Mouse (Mus musculus): ENCODE measurements around the gene 4933406M09Rik. TPM values are rescaled to one million over a fixed set of nuclear protein-coding genes. Genes with fewer than 3 reads are reported as not detected.

The 4933406M09Rik gene
- not detected in 2 replicates for polyA plus RNA-seq (2014; fragmentation: Nextera tagmentation; extraction: Ambion mirVana)

GRCm38 (mm10) chr1:134385666-134386065 lies at the start of gene 4933406M09Rik:
TSS of gene 4933406M09Rik (plus strand) at chr1:134385940.
- no peaks in the 10 kb centered on the region for H3K4me1 ChIP-seq (ENCODE audit: control insufficient read depth, insufficient read depth, low read length)
- no peaks in the 10 kb centered on the region for H3K27me3 ChIP-seq (ENCODE audit: control insufficient read depth, insufficient read depth, low read length)
- no peak for DNase-seq (ENCODE audit: low spot score)
- no peaks in the 10 kb centered on the region for H3K9me3 ChIP-seq (replicated peaks; ENCODE audit: control insufficient read depth, low read length)
- H3K4me3 ChIP-seq (ENCODE audit: low read depth, low read length): no peak within 1 kb of the TSS
- 96% methylated on average over 1 of the region's 1 CpGs for WGBS
- no peak for ATAC-seq (replicated peaks; ENCODE audit: insufficient number of reproducible peaks, low FRiP score, low TSS enrichment, low read depth)
- H3K9ac ChIP-seq (replicated peaks; ENCODE audit: low read length): no peak within 1 kb of the TSS
- no peaks in the 10 kb centered on the region for H3K36me3 ChIP-seq (replicated peaks; ENCODE audit: control insufficient read depth, insufficient read depth, low read depth, low read length)
- no peak within 1 kb of the TSS for H3K4me2 ChIP-seq (ENCODE audit: low read depth, low read length)
- H3K27ac ChIP-seq (replicated peaks; ENCODE audit: low read depth, low read length): no peak within 1 kb of the TSS

GRCm38 (mm10) chr1:134336958-134337710 lies 48.6 kb upstream of the 4933406M09Rik start:
- Histone ChIP-seq H3K9me3 (replicated peaks; ENCODE audit: control insufficient read depth, low read length) (no peaks in the 10 kb centered on the region), H3K27ac (replicated peaks; ENCODE audit: low read depth, low read length) (no peak overlapping the region), H3K4me2 (ENCODE audit: low read depth, low read length) (no peak overlapping the region), H3K4me1 (ENCODE audit: control insufficient read depth, insufficient read depth, low read length) (no peaks in the 10 kb centered on the region), H3K9ac (replicated peaks; ENCODE audit: low read length) (no peak overlapping the region), H3K4me3 (ENCODE audit: low read depth, low read length) (no peak overlapping the region), H3K27me3 (ENCODE audit: control insufficient read depth, insufficient read depth, low read length) (no peaks in the 10 kb centered on the region), H3K36me3 (replicated peaks; ENCODE audit: control insufficient read depth, insufficient read depth, low read depth, low read length) (no peaks in the 10 kb centered on the region)
- 85% methylated on average over 11 of the region's 11 CpGs for WGBS
- DNase-seq (ENCODE audit: low spot score) (no peak), ATAC-seq (replicated peaks; ENCODE audit: insufficient number of reproducible peaks, low FRiP score, low TSS enrichment, low read depth) (no peak)

GRCm38 (mm10) chr1:134339162-134339561 lies 46.6 kb upstream of the 4933406M09Rik start:
- H3K36me3 ChIP-seq (replicated peaks; ENCODE audit: control insufficient read depth, insufficient read depth, low read depth, low read length): no peaks in the 10 kb centered on the region
- H3K9me3 ChIP-seq (replicated peaks; ENCODE audit: control insufficient read depth, low read length): no peaks in the 10 kb centered on the region
- H3K4me1 ChIP-seq (ENCODE audit: control insufficient read depth, insufficient read depth, low read length): no peaks in the 10 kb centered on the region; the same call in 1 of the 2 replicates
- H3K27ac ChIP-seq (replicated peaks; ENCODE audit: low read depth, low read length): no peak overlapping the region
- ATAC-seq (replicated peaks; ENCODE audit: insufficient number of reproducible peaks, low FRiP score, low TSS enrichment, low read depth): no peak
- H3K4me2 ChIP-seq (ENCODE audit: low read depth, low read length): no peak overlapping the region
- no peak overlapping the region for H3K9ac ChIP-seq (replicated peaks; ENCODE audit: low read length)
- no peak overlapping the region for H3K4me3 ChIP-seq (ENCODE audit: low read depth, low read length)
- WGBS: 87% methylated on average over 7 of the region's 7 CpGs
- DNase-seq (ENCODE audit: low spot score): no peak
- no peaks in the 10 kb centered on the region; the same call in 1 of the 2 replicates for H3K27me3 ChIP-seq (ENCODE audit: control insufficient read depth, insufficient read depth, low read length)

- 93% methylated on average over 18 of the region's 18 CpGs for WGBS
- H3K9me3 ChIP-seq (replicated peaks; ENCODE audit: control insufficient read depth, low read length): no peaks in the 10 kb centered on the region
Measured at GRCm38 (mm10) chr1:134339757-134340619, 45.8 kb upstream of the 4933406M09Rik start.

GRCm38 (mm10) chr1:134341641-134342277 lies 44.0 kb upstream of the 4933406M09Rik start:
- H3K36me3 ChIP-seq (replicated peaks; ENCODE audit: control insufficient read depth, insufficient read depth, low read depth, low read length): no peaks in the 10 kb centered on the region; the same call in 1 of the 2 replicates
- no peak overlapping the region for H3K9ac ChIP-seq (replicated peaks; ENCODE audit: low read length)
- no peak overlapping the region for H3K27ac ChIP-seq (replicated peaks; ENCODE audit: low read depth, low read length)
- DNase-seq (ENCODE audit: low spot score) (no peak), ATAC-seq (replicated peaks; ENCODE audit: insufficient number of reproducible peaks, low FRiP score, low TSS enrichment, low read depth) (no peak)
- no peak overlapping the region for H3K4me3 ChIP-seq (ENCODE audit: low read depth, low read length)
- WGBS: 74% methylated on average over 5 of the region's 5 CpGs
- no peaks in the 10 kb centered on the region for H3K9me3 ChIP-seq (replicated peaks; ENCODE audit: control insufficient read depth, low read length)
- no peak overlapping the region for H3K4me2 ChIP-seq (ENCODE audit: low read depth, low read length)
- H3K4me1 ChIP-seq (ENCODE audit: control insufficient read depth, insufficient read depth, low read length): no peaks in the 10 kb centered on the region; the same call in none of the 2 replicates
- no peaks in the 10 kb centered on the region; the same call in 1 of the 2 replicates for H3K27me3 ChIP-seq (ENCODE audit: control insufficient read depth, insufficient read depth, low read length)

More at GRCm38 (mm10) chr1:134339757-134340619, 45.8 kb upstream of the 4933406M09Rik start:
- Histone ChIP-seq H3K9ac (replicated peaks; ENCODE audit: low read length) (no peak overlapping the region), H3K4me3 (ENCODE audit: low read depth, low read length) (no peak overlapping the region), H3K4me2 (ENCODE audit: low read depth, low read length) (no peak overlapping the region), H3K27me3 (ENCODE audit: control insufficient read depth, insufficient read depth, low read length) (no peaks in the 10 kb centered on the region; the same call in 1 of the 2 replicates), H3K36me3 (replicated peaks; ENCODE audit: control insufficient read depth, insufficient read depth, low read depth, low read length) (no peaks in the 10 kb centered on the region), H3K4me1 (ENCODE audit: control insufficient read depth, insufficient read depth, low read length) (no peaks in the 10 kb centered on the region; the same call in none of the 2 replicates), H3K27ac (replicated peaks; ENCODE audit: low read depth, low read length) (no peak overlapping the region)
- DNase-seq (ENCODE audit: low spot score): no peak
- no peak for ATAC-seq (replicated peaks; ENCODE audit: insufficient number of reproducible peaks, low FRiP score, low TSS enrichment, low read depth)

- no peaks in the 10 kb centered on the region for H3K9me3 ChIP-seq (replicated peaks; ENCODE audit: control insufficient read depth, low read length)
- ATAC-seq (replicated peaks; ENCODE audit: insufficient number of reproducible peaks, low FRiP score, low TSS enrichment, low read depth) (no peak), DNase-seq (ENCODE audit: low spot score) (no peak)
- H3K27ac ChIP-seq (replicated peaks; ENCODE audit: low read depth, low read length): no peak overlapping the region
- no peaks in the 10 kb centered on the region; the same call in none of the 2 replicates for H3K4me1 ChIP-seq (ENCODE audit: control insufficient read depth, insufficient read depth, low read length)
- H3K27me3 ChIP-seq (ENCODE audit: control insufficient read depth, insufficient read depth, low read length): no peaks in the 10 kb centered on the region; the same call in 1 of the 2 replicates
- H3K36me3 ChIP-seq (replicated peaks; ENCODE audit: control insufficient read depth, insufficient read depth, low read depth, low read length): no peaks in the 10 kb centered on the region; the same call in 1 of the 2 replicates
- no peak overlapping the region for H3K4me2 ChIP-seq (ENCODE audit: low read depth, low read length)
- H3K4me3 ChIP-seq (ENCODE audit: low read depth, low read length): no peak overlapping the region
- 51% methylated on average over 2 of the region's 2 CpGs for WGBS
- no peak overlapping the region for H3K9ac ChIP-seq (replicated peaks; ENCODE audit: low read length)
Measured at GRCm38 (mm10) chr1:134342278-134342664, 43.5 kb upstream of the 4933406M09Rik start.

GRCm38 (mm10) chr1:134342781-134343310 lies 42.9 kb upstream of the 4933406M09Rik start:
- H3K4me2 ChIP-seq (ENCODE audit: low read depth, low read length): no peak overlapping the region
- no peak overlapping the region for H3K4me3 ChIP-seq (ENCODE audit: low read depth, low read length)
- no peak overlapping the region for H3K9ac ChIP-seq (replicated peaks; ENCODE audit: low read length)
- WGBS: 76% methylated on average over 8 of the region's 8 CpGs
- peaks cover under 1% of the 10 kb centered on the region; the same call in 1 of the 2 replicates for H3K36me3 ChIP-seq (replicated peaks; ENCODE audit: control insufficient read depth, insufficient read depth, low read depth, low read length)
- H3K27ac ChIP-seq (replicated peaks; ENCODE audit: low read depth, low read length): no peak overlapping the region
- H3K27me3 ChIP-seq (ENCODE audit: control insufficient read depth, insufficient read depth, low read length): no peaks in the 10 kb centered on the region; the same call in 1 of the 2 replicates
- no peaks in the 10 kb centered on the region; the same call in none of the 2 replicates for H3K4me1 ChIP-seq (ENCODE audit: control insufficient read depth, insufficient read depth, low read length)
- H3K9me3 ChIP-seq (replicated peaks; ENCODE audit: control insufficient read depth, low read length): no peaks in the 10 kb centered on the region
- DNase-seq (ENCODE audit: low spot score) (no peak), ATAC-seq (replicated peaks; ENCODE audit: insufficient number of reproducible peaks, low FRiP score, low TSS enrichment, low read depth) (no peak)
